Mouse (Mus musculus) erythroid progenitor cell, adult 5-6 weeks (primary cell): ENCODE data around the gene Tas2r144. TPM values are rescaled to one million over a fixed set of nuclear protein-coding genes. Genes with fewer than 3 reads are reported as not detected.
A peak's percentile ranks its signal among the peaks of the same experiment; 100 is the strongest.

ENCODE experiments used
- ATAC-seq: replicated peaks from 2 replicates; pipeline ENCODE4 v1.8.0; 2016; ENCODE audit warnings: moderate number of reproducible peaks, mild to moderate bottlenecking, moderate TSS enrichment, inconsistent platforms; ENCODE audit not compliant: poor library complexity, low FRiP score, severe bottlenecking
- total RNA-seq, 2 experiments: library from RNA; stranded (forward) in 1 of 2; stranded (reverse) in 1 of 2; fragments of 150-400 nt in 1 of 2; fragments of 186-747, 209-891 nt in 1 of 2; gene quantifications; 2 replicates each; pipeline versions ENCODE4 v1.2.3 to v1.2.4; 2015 to 2017; ENCODE audit warnings: low replicate concordance in 2 of 2

The Tas2r144 gene
- total RNA-seq (2015; ENCODE audit: low replicate concordance) = not detected in 2 replicates
- total RNA-seq (2017; ENCODE audit: low replicate concordance) = not detected in 2 replicates

GRCm38 (mm10) chr6:42215028-42215427 is at the start of gene Tas2r144:
Gene Tas2r144, plus strand, starts transcription at chr6:42215328.
- ATAC-seq = no peak

- ATAC-seq = no peak
Observed at GRCm38 (mm10) chr6:42182462-42182861, 32.7 kb upstream of the Tas2r144 start.

DNA sequence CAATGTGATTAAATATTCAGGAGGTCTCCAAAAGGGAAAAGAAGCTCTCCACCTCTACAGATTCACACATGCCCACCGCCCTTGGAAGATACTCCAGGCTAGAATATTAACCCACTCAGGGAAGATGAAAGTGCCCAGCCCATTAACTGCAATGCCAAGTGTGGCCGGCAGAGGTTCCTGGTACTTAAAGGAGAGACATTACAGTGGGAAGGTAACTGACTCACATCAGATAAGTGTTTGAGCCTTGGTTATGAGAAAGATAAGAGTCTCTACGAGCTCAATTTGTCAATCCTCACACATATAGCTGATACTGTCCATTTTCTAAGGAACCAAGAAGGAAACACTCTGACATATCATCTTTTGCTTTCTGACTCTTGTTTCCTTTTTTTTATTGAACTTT is 28.9 kb upstream of the Tas2r144 start:
- ATAC-seq = no peak

DNA sequence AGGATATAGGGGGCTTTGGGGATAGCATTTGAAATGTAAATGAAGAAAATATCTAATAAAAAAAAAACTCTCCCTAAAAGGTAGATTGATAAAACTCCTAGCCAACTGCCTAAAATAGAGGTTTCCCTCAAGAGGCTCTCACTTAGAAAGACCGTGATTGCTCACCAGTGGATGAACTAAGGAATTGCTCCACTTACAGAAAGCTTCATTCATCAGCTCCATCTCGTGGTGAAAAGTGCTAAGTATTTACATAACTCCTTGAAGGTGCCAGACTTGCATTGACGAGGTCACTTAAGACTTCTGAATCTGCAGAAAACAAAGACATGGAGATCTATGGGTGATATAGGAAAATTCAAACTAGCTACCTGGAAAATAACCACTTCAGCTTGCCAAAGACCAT is 17.4 kb upstream of the Tas2r144 start:
- no peak for ATAC-seq

- ATAC-seq = no peak
Observed at GRCm38 (mm10) chr6:42199498-42199897, 15.6 kb upstream of the Tas2r144 start.

- ATAC-seq = no peak
Observed at GRCm38 (mm10) chr6:42222286-42222685, 7.2 kb downstream of the Tas2r144 start.

DNA sequence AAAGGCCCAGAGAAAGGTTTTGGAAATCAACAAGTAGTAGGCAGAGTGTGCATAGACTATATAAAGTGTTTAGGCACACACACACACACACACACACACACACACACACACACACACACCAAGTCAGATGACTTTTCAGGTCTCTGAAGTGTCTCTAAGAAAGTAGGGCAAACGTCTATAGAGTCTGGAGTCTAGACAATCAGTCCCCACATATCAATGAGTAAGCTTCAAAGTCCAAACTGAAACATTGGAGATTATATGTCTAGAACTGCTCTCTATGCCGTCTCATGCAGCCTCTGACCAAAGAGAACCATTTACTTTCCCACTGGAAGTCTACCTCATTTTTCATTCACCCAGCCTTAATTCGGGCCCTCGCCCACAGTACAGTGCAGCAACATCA is 9.9 kb downstream of the Tas2r144 start:
- ATAC-seq = no peak

GRCm38 (mm10) chr6:42227240-42228101 is 12.3 kb downstream of the Tas2r144 start:
- ATAC-seq = peak; percentile 65; the same call in 1 of the 2 replicates

DNA sequence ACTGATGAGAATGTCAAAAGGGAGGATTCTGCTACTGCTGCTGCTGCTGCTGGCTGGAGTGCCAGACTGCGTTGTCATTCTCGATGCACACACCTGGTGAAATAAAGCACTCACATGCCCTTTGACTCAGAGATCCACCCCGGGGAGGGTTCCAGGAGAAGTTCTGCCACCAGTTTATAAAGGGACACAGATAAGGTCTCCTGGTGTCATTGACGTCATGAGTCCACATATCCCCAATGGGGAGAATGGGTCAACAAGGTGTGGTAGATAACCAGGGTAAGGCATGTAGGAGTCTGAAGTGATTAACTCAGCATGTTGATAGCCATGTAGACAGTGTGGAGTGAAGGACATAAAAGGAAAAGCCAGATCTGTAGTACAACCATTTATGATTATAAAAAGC is 14.5 kb downstream of the Tas2r144 start:
- no peak for ATAC-seq

DNA sequence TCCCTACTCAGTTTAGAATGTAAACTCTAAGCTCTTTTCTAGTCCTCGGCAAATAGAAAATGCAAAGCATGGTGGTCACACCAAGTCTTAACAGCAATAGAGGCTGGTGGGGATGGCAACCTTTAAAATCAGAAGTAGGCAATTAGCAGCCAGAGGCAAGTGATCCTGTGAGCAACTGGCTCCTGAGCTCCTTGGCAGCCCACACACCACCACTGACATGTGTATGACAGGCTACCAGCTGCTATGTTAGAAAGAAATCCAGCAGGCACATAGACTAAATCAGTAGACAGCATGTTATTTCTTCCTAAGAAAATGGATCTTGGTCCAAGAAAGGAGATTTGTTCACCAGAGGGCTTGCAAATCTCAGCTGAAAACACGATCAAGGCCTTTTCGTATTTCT is 16.1 kb downstream of the Tas2r144 start:
- no peak for ATAC-seq

- ATAC-seq = no peak
Observed at GRCm38 (mm10) chr6:42237276-42237805, 22.2 kb downstream of the Tas2r144 start.

- no peak for ATAC-seq
Observed at GRCm38 (mm10) chr6:42241311-42242045, 26.4 kb downstream of the Tas2r144 start.

GRCm38 (mm10) chr6:42245711-42246353 is 30.7 kb downstream of the Tas2r144 start, which contains the start of gene Gstk1:
Gene Gstk1, plus strand, starts transcription at chr6:42245935.
- ATAC-seq = peak; percentile 99

- ATAC-seq = no peak
Observed at GRCm38 (mm10) chr6:42247173-42247572, 32.0 kb downstream of the Tas2r144 start.

GRCm38 (mm10) chr6:42247981-42248380 is 32.9 kb downstream of the Tas2r144 start:
- ATAC-seq = no peak

DNA sequence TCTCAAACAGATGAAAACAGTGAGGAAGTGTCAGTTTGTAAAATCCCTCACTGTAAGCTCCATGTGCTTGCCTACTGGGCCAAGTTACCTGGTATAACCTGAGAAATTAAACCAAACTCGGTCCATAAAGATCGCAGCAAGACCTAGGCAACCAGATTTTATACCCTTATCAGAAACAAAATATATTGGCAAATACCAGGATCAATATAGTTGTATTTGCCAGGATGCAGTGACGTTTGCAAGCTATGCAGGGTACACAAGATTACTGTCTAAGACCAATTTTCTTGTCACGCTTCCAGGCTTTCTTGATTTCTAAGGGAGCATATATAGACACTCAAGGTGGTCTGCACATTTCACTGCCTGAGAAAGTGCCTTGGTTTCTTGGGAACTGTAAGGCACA is 36.7 kb downstream of the Tas2r144 start:
- no peak for ATAC-seq

DNA sequence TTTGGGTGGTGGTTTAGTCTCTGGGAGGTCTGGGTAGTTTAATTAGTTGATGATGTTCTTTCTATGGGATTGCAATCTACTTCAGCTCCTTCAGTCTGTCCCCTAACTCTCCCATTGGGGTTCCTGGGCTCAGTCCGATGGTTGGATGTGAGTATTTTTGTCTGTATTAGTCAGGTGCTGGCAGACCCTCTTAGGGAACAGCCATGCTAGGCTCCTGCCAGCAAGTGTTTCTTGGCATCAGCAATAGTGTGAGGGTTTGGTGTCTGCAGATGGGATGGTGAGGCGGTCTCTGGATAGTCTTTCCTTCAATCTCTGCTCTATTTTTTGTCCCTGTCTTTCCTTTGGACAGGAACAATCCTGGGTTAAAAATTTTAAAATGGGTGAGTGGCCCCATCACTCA is 38.0 kb downstream of the Tas2r144 start:
- no peak for ATAC-seq

DNA sequence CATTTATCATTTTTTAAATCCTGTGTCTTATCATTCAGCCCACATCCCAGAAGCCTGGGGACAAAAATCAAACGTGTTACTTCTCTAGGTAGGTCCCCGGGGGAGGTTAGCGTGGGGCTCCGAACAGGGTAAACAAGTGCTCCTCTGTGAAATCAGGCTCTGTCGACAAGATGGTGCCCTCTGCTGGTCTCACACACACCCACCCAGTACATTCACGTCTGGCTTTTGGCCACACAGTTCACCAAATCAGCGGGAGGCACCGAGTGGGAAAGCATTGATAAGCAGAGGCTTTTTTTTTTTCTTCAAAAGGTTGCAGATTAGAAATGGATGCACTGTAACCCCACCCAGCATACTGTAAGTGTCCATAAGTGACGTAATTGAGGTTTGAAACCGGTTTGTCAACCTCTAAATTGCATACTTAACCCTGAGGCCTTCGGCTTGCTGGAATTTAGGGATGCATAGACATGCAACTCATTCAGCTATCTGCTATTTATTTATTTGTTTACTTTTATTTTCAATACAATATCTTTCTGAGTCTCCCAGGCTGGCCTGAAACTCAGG is 42.3 kb downstream of the Tas2r144 start:
- ATAC-seq = peak; percentile 85

DNA sequence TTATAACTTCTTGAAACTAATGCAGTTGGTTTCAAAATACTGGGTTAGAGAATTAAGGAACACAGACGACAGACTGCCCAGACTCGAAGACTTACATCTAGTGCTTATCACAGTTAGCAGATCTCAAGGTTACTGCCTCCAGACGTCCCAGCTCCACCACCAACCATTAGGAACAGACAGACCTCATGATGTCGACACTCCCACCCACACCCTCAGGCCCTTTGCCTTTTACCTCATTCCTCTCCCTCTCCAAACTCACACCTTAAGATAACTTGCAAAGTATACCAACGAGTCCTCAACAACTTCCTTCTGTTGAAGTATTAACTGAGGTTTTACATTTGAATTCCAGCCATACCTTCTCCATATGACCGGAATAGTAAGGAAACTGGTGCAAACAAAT is 45.3 kb downstream of the Tas2r144 start:
- ATAC-seq = no peak
